Mouse (Mus musculus) spleen, adult 2 months (tissue): ENCODE data around the gene Ccdc150. TPM values are rescaled to one million over a fixed set of nuclear protein-coding genes. Genes with fewer than 3 reads are reported as not detected.

Experiments used
- DNase-seq, 2 experiments: peaks; one replicate each; pipeline versions ENCODE4 v3.0.0 to v3.0.0-alpha.2; 2012 to 2021; ENCODE audit warnings: low spot score in 2 of 2, low read depth in 1 of 2
- H3K27ac ChIP-seq: fragments of 200-500 bp; 2 replicates; pipeline ENCODE4 v1.5.1; 2012; ENCODE audit warnings: low read length, inconsistent platforms; ENCODE audit not compliant: insufficient read depth
- H3K27me3 ChIP-seq: fragments of 200-500 bp; 2 replicates; pipeline ENCODE4 v1.6.1; 2012; ENCODE audit warnings: mild to moderate bottlenecking, moderate library complexity, low read length, inconsistent platforms; ENCODE audit not compliant: control insufficient read depth, insufficient read depth
- H3K36me3 ChIP-seq: fragments of 200-500 bp; 2 replicates; pipeline ENCODE4 v1.6.1; 2012; ENCODE audit warnings: mild to moderate bottlenecking, low read length, inconsistent platforms; ENCODE audit not compliant: control insufficient read depth, insufficient read depth
- H3K4me1 ChIP-seq: fragments of 200-500 bp; 2 replicates; pipeline ENCODE4 v1.6.1; 2011; ENCODE audit warnings: inconsistent platforms; ENCODE audit not compliant: control insufficient read depth, insufficient read depth, insufficient read length
- H3K4me3 ChIP-seq: fragments of 200-500 bp; 2 replicates; pipeline ENCODE4 v1.5.1; 2011; ENCODE audit warnings: mild to moderate bottlenecking, inconsistent platforms; ENCODE audit not compliant: insufficient read depth, insufficient read length; ENCODE audit errors: extremely low read depth
- CTCF ChIP-seq: fragments of 200-500 bp; IDR thresholded peaks from 2 replicates; pipeline ENCODE4 v1.5.1; 2011; ENCODE audit warnings: mild to moderate bottlenecking, inconsistent platforms; ENCODE audit not compliant: insufficient read depth, insufficient read length, insufficient replicate concordance; ENCODE audit errors: extremely low read depth
- POLR2A ChIP-seq: fragments of 200-500 bp; IDR thresholded peaks from 2 replicates; pipeline ENCODE4 v1.6.1; 2011; ENCODE audit warnings: low read depth, low read length, inconsistent platforms
- WGBS: fragments of 180-500 bp; shearing (Covaris S2); methylation state at CpG from one replicate; pipeline ENCODE4 v1.1.7; 2018; 5-methylcytosine and 5-hydroxymethylcytosine counted together
- polyA plus RNA-seq: library from polyadenylated mRNA; depleted of rRNA; stranded (reverse); fragments of >200 nt; gene quantifications from 2 replicates; pipeline ENCODE4 v1.2.3, GENCODE M21; 2012; rRNA removed

Gene Ccdc150
- polyA plus RNA-seq: 0.05 TPM in 1 of 2 replicates, not detected in the other

DNA sequence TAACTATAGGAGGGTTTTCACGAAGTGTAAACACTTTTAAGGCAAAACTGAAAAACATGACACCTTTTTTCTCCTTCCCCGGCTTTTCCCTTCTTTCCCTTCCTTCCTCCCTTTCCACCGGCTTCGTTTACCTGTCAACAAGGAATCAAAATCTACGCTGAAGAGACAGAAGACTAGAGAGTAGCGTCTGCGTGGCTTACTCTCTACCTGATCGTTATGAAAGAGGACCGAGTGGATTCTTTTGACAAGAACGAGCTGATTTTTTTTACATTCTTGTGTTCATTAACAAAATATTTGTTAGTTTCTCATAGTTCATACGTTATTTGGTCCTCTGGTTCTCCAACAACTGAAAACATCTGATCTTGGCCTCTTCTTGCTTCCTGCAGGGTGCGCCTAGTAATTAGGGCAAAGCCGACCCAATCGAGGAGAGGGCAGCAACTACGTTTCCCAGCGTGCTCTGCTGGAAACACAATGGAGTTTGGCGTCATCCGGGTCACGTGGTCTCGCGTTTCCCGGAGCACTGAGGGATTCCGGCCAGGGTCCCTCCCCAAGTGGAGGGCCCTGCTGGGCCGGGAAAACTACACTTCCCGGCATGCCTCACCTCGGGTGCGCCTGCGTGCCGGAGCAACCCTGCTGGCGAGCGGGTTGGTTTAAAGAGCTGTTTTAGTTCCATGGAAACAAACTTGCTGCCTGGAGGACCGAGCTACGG, at the start of gene Ccdc150:
Ccdc150 (plus strand) TSS at position 526 of the 709 bp plus-strand sequence.
- TF ChIP-seq CTCF (no peak), POLR2A (no peak)
- WGBS: 23% methylated on average over 33 of the region's 33 CpGs
- DNase-seq: peak; percentile 27 to 68
- Histone ChIP-seq H3K4me3 (peak within 1 kb of the TSS; percentile 57), H3K27me3 (no peaks in the 10 kb centered on the region), H3K36me3 (no peaks in the 10 kb centered on the region), H3K4me1 (0 out of 2 replicates have a peak, but pooled peaks cover 2% of the 10 kb centered on the region), H3K27ac (no peak within 1 kb of the TSS)

DNA sequence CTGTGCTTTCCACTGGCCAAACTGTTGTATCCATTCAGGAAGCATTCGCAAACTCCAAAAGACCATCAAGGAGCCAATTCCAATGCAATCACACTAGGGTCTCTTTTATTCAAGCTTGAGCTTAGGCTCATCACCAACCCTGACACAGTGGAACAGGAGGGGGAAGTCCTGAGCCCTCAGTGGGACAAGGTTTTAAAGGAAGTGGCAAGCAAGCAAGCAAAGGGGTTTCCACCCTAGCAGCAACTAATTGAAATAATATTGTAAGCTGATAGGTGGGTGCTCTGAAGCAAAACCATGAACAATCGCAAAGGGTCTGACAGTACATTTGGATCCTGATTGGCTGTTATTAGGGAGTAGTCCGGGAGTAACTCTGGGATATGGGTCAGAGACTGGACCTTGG, 30.2 kb upstream of the Ccdc150 start:
- H3K36me3 ChIP-seq: no peaks in the 10 kb centered on the region

DNA sequence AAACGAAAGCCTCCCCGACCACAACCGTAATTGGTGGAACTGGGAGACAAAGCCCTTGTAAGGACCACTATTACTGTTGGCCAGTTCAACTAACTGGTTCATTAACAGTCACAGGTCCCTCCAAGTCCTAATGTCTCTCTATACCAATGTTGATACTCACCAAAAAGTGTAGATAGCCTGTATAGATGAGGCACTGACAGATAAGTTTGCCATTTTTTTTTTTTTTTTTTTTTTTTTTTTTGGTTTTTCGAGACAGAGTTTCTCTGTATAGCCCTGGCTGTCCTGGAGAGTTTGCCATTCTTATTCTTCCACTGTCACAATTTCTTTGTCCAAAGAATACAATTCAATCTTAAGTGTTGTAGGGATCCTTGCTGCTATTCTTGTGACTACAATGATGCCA, 7.8 kb upstream of the Ccdc150 start:
- no peak overlapping the region for H3K27ac ChIP-seq
- H3K4me1 ChIP-seq: no peaks in the 10 kb centered on the region
- TF ChIP-seq POLR2A: no peak
- no peak for TF ChIP-seq CTCF
- 90% methylated on average over 4 of the region's 4 CpGs for WGBS
- H3K4me3 ChIP-seq: no peak overlapping the region
- DNase-seq: no peak
- H3K27me3 ChIP-seq: no peaks in the 10 kb centered on the region
- H3K36me3 ChIP-seq: no peaks in the 10 kb centered on the region

More for the DNA sequence above, 30.2 kb upstream of the Ccdc150 start:
- Histone ChIP-seq H3K4me1 (no peaks in the 10 kb centered on the region), H3K27ac (no peak overlapping the region), H3K27me3 (no peaks in the 10 kb centered on the region), H3K4me3 (no peak overlapping the region)
- 94% methylated on average over 3 of the region's 3 CpGs for WGBS
- DNase-seq: no peak
- TF ChIP-seq POLR2A: no peak
- TF ChIP-seq CTCF: no peak

DNA sequence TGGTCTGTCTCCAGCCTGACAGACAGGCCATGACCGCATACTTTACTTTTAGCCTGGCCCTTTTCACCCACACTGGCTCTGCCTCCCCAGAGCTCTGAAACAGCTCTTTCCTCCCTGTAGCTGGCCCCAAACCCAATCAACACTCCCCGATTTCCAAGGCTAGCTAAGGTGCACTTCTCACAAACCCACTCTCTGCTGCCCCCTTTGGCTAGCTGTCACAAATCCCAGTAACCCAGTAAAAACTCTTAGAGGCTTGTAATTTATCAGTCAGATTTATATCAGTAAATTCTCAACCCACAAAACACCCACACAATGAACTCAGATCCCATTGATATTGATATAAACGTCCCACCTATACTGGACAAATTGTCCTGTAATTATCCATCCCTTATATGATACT, 25.1 kb downstream of the Ccdc150 start:
- TF ChIP-seq CTCF: no peak
- no peak for TF ChIP-seq POLR2A
- no peaks in the 10 kb centered on the region for H3K4me1 ChIP-seq
- DNase-seq: no peak
- 78% methylated on average over 3 of the region's 3 CpGs for WGBS
- H3K4me3 ChIP-seq: no peak overlapping the region
- H3K27me3 ChIP-seq: no peaks in the 10 kb centered on the region
- no peaks in the 10 kb centered on the region for H3K36me3 ChIP-seq
- H3K27ac ChIP-seq: no peak overlapping the region

DNA sequence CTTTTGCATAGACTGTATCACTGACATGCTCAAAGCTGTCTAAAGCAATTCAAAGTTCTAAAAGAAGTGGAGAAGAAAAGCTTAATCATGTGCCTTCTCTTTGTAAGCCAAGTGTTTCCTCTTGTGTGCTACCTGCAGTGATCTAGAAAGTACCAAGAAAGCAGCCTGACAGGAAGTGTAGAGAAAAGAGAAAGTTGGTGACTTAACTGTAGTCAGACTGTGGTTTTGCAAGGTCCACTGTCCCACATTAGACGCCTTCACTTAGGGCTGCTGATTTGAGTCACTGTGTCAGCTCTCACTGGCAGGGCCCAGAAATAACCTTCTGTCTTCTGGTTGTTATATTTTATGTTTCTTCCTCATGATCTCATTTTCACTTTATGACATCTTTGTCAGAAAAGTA, 29.1 kb downstream of the Ccdc150 start:
- no peak overlapping the region for H3K4me3 ChIP-seq
- H3K4me1 ChIP-seq: no peaks in the 10 kb centered on the region
- H3K27me3 ChIP-seq: no peaks in the 10 kb centered on the region
- WGBS: 7% methylated on average over 1 of the region's 1 CpGs
- TF ChIP-seq CTCF: no peak
- no peak for TF ChIP-seq POLR2A
- no peak overlapping the region for H3K27ac ChIP-seq
- H3K36me3 ChIP-seq: no peaks in the 10 kb centered on the region
- DNase-seq: no peak

DNA sequence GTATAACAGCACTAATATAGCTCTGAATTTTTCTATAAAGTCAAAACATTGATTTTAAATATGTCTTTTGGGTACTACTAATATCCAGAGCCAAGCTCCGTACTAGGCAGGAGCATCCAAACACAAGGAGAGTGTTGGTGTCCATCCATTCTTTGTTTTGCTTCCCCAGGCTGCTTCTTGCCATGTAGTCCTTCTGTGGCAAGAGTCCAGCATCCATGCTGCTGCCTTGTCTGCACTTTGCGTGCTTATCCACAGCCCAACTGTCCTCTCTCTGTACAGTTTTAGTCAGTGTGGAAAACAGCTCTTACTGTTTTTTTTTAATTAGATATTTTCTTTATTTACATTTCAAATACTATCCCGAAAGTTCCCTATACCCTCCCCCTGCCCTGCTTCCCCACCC, 30.2 kb downstream of the Ccdc150 start:
- Histone ChIP-seq H3K36me3 (no peaks in the 10 kb centered on the region), H3K27me3 (no peaks in the 10 kb centered on the region), H3K27ac (no peak overlapping the region), H3K4me1 (no peaks in the 10 kb centered on the region), H3K4me3 (no peak overlapping the region)
- DNase-seq: no peak
- 89% methylated on average over 3 of the region's 3 CpGs for WGBS
- TF ChIP-seq POLR2A (no peak), CTCF (no peak)

DNA sequence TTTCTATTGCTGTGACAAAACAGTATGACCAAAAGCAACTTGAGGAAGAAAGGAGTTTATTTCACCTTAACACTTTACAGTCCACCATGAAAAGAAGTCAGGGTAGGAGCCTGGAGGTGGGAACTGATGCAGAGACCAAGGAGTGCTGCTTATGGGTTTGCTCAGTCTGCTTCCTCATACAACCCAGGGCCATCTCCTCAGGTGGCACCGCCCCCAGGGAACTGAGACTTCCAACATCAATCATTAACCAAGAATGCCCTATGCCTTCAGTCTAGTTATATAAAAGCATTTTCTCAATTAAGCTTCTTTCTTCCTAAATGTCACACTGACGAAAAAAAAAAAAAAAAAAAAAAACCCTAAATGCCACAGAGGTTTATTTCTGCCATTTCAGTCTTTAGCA, 55.9 kb downstream of the Ccdc150 start:
- H3K27me3 ChIP-seq: no peaks in the 10 kb centered on the region
- no peak overlapping the region for H3K4me3 ChIP-seq
- TF ChIP-seq POLR2A (no peak), CTCF (no peak)
- no peak for DNase-seq
- 73% methylated on average over 2 of the region's 2 CpGs for WGBS
- no peak overlapping the region for H3K27ac ChIP-seq
- no peaks in the 10 kb centered on the region for H3K4me1 ChIP-seq
- no peaks in the 10 kb centered on the region for H3K36me3 ChIP-seq
